In genomic region chr1:120120141-120120968, GRCm38 (mm10) we compare ENCODE assay signal across 8 mouse cellular contexts. TPM values are rescaled to one million over a fixed set of nuclear protein-coding genes. Genes with fewer than 3 reads are reported as not detected.
DNase-seq lines count a peak whose midpoint lies in the region; ATAC-seq and TF ChIP-seq lines count a peak whose summit lies in the region.

No protein-coding gene starts in this region.

- peak overlapping the region; percentile 65 for H3K9ac ChIP-seq in intestine, embryonic 15.5 days
- peak overlapping the region; percentile 75 for H3K9ac ChIP-seq in liver, embryonic 12.5 days

- TF ChIP-seq POLR2A in cortical plate, adult 2 months (IDR thresholded peaks at IDR 0.05; ENCODE audit: extremely low read depth, insufficient read depth, low read length): no peak
- TF ChIP-seq POLR2A in myocyte (IDR thresholded peaks at IDR 0.05; ENCODE audit: insufficient read length, low read depth): peak; percentile 29

- TF ChIP-seq CTCF in cortical plate, adult 2 months (IDR thresholded peaks at IDR 0.05; ENCODE audit: extremely low read depth, insufficient read depth, low read length): no peak

- peak overlapping the region; percentile 58 for H3K4me3 ChIP-seq in cortical plate, adult 2 months (ENCODE audit: insufficient read depth, low read length)
- H3K4me3 ChIP-seq in intestine, embryonic 15.5 days (replicated peaks): peak overlapping the region; percentile 63
- peak overlapping the region; percentile 68 for H3K4me3 ChIP-seq in liver, embryonic 12.5 days
- peak overlapping the region; percentile 94 for H3K4me3 ChIP-seq in myocyte

- ATAC-seq in intestine, embryonic 15.5 days: peak; percentile 75
- ATAC-seq in liver, embryonic 12.5 days: peak; percentile 62

- H3K27me3 ChIP-seq in intestine, embryonic 15.5 days (replicated peaks): no peaks in the 10 kb centered on the region
- H3K27me3 ChIP-seq in liver, embryonic 12.5 days (replicated peaks): no peaks in the 10 kb centered on the region
- no peaks in the 10 kb centered on the region for H3K27me3 ChIP-seq in myocyte (ENCODE audit: control insufficient read depth, insufficient read depth, insufficient read length)

- H3K4me2 ChIP-seq in intestine, embryonic 15.5 days (replicated peaks): peak overlapping the region; percentile 65
- H3K4me2 ChIP-seq in liver, embryonic 12.5 days: peak overlapping the region; percentile 89
- peak overlapping the region; percentile 87 for H3K4me2 ChIP-seq in myocyte (ENCODE audit: low read depth)

- H3K79me2 ChIP-seq in myocyte (ENCODE audit: control insufficient read depth, insufficient read depth): peaks cover 26% of the 10 kb centered on the region

- peak overlapping the region; percentile 20 for H3K27ac ChIP-seq in cortical plate, adult 2 months (ENCODE audit: insufficient read depth, low read length)
- peak overlapping the region; percentile 94 for H3K27ac ChIP-seq in intestine, embryonic 15.5 days
- H3K27ac ChIP-seq in liver, embryonic 12.5 days: peak overlapping the region; percentile 82

- DNase-seq in urinary bladder, adult 18-20 months (ENCODE audit: low spot score in 2 of 2): peak; percentile 35 to 50
- DNase-seq in urinary bladder, postnatal 10 days (ENCODE audit: low spot score): no peak
- peak; percentile 42 for DNase-seq in gastrocnemius, postnatal 25 days
- DNase-seq in frontal cortex, postnatal 25 days (ENCODE audit: low spot score in 2 of 2): no peak

- no peaks in the 10 kb centered on the region for H3K4me1 ChIP-seq in cortical plate, adult 2 months (ENCODE audit: control insufficient read depth, insufficient read depth, low read length)
- H3K4me1 ChIP-seq in intestine, embryonic 15.5 days (replicated peaks): peaks cover 10% of the 10 kb centered on the region; the same call in 1 of the 2 replicates
- H3K4me1 ChIP-seq in liver, embryonic 12.5 days: peaks cover 43% of the 10 kb centered on the region

- WGBS in intestine, embryonic 15.5 days: 2% methylated on average over 24 of the region's 24 CpGs
- 7% methylated on average over 24 of the region's 24 CpGs for WGBS in liver, embryonic 12.5 days (ENCODE audit: insufficient replicate concordance)

- H3K9me3 ChIP-seq in intestine, embryonic 15.5 days: no peaks in the 10 kb centered on the region
- no peaks in the 10 kb centered on the region for H3K9me3 ChIP-seq in liver, embryonic 12.5 days (replicated peaks)

- H3ac ChIP-seq in myocyte (ENCODE audit: control insufficient read depth, insufficient read length): peak overlapping the region; percentile 18

- peaks cover 9% of the 10 kb centered on the region for H3K36me3 ChIP-seq in intestine, embryonic 15.5 days
- H3K36me3 ChIP-seq in liver, embryonic 12.5 days: peaks cover 27% of the 10 kb centered on the region
- H3K36me3 ChIP-seq in myocyte (ENCODE audit: control insufficient read depth, insufficient read depth): peaks cover 10% of the 10 kb centered on the region

TF ChIP-seq in myocyte, 11 proteins besides CTCF, POLR2A, EP300 and RAD21:
- no peak for TF ChIP-seq CEBPB (IDR thresholded peaks at IDR 0.05; ENCODE audit: insufficient read depth, poor library complexity, severe bottlenecking)
- no peak for TF ChIP-seq SRF (IDR thresholded peaks at IDR 0.05; ENCODE audit: control insufficient read depth, insufficient read length, low read depth)
- peak; percentile 78 for TF ChIP-seq POLR2AphosphoS2 (IDR thresholded peaks at IDR 0.05; ENCODE audit: insufficient read length, low read depth)
- no peak for TF ChIP-seq MYOD1 (IDR thresholded peaks at IDR 0.05; ENCODE audit: control insufficient read depth in 1 of 3, insufficient read length in 2 of 3, low read depth in 2 of 3)
- TF ChIP-seq TCF12 (IDR thresholded peaks at IDR 0.05; ENCODE audit: insufficient read depth, poor library complexity, severe bottlenecking): no peak

RNA-seq across cellular contexts. Expression of gene Dbi, which starts 0.5 kb away (rescaled TPM):
- polyA plus RNA-seq in cortical plate, adult 2 months (2012; rRNA removed): 512 and 579 TPM in 2 replicates
- 100 to 1,000 TPM; 177 to 210 TPM for total RNA-seq in gastrocnemius, postnatal 25 days (2021)
- polyA plus RNA-seq in intestine, embryonic 15.5 days (2015; fragmentation: Nextera tagmentation; extraction: Ambion mirVana): 1,422 and 1,510 TPM in 2 replicates
- polyA plus RNA-seq in liver, embryonic 12.5 days (2016; fragmentation: Nextera tagmentation; extraction: Ambion mirVana): 470 and 475 TPM in 2 replicates
- polyA plus RNA-seq in myocyte (2012; fragmentation: generic; extraction: Trizol): 698 TPM

RNA-seq across cellular contexts. Expression of gene 3110009E18Rik, which starts 0.6 kb away (rescaled TPM):
- 5.2 TPM in 2 replicates for polyA plus RNA-seq in cortical plate, adult 2 months (2012; rRNA removed)
- total RNA-seq in gastrocnemius, postnatal 25 days (2021): 1 to 10 TPM; 4.9 to 5.4 TPM
- polyA plus RNA-seq in intestine, embryonic 15.5 days (2015; fragmentation: Nextera tagmentation; extraction: Ambion mirVana): 15.6 and 18.4 TPM in 2 replicates
- 12.8 and 14.3 TPM in 2 replicates for polyA plus RNA-seq in liver, embryonic 12.5 days (2016; fragmentation: Nextera tagmentation; extraction: Ambion mirVana)
- 18.2 TPM for polyA plus RNA-seq in myocyte (2012; fragmentation: generic; extraction: Trizol)

RNA-seq across cellular contexts. Expression of gene Tmem37, which starts 46.5 kb away (rescaled TPM):
- polyA plus RNA-seq in cortical plate, adult 2 months (2012; rRNA removed): 2.9 and 3.0 TPM in 2 replicates
- total RNA-seq in gastrocnemius, postnatal 25 days (2021): 10 to 100 TPM; 11.2 to 16.5 TPM
- polyA plus RNA-seq in intestine, embryonic 15.5 days (2015; fragmentation: Nextera tagmentation; extraction: Ambion mirVana): 51.3 and 66.1 TPM in 2 replicates
- polyA plus RNA-seq in liver, embryonic 12.5 days (2016; fragmentation: Nextera tagmentation; extraction: Ambion mirVana): 37.0 and 37.6 TPM in 2 replicates
- 80.4 TPM for polyA plus RNA-seq in myocyte (2012; fragmentation: generic; extraction: Trizol)

Comparison
In these comparisons a context has a peak if more than half of its experiments do, and no peak if none do; other contexts are left out.
1. DNase-seq: peak in urinary bladder, adult 18-20 months (2 of 2) and gastrocnemius, postnatal 25 days (single experiment); none in urinary bladder, postnatal 10 days (single experiment) and frontal cortex, postnatal 25 days (0 of 2).
2. H3K27ac ChIP-seq: peak in every context shown above with its lines; median percentile 94 in intestine, embryonic 15.5 days; 82 in liver, embryonic 12.5 days; 20 in cortical plate, adult 2 months.
3. Peak in every context shown above with its lines, with median percentiles within 50 percentile points of each other: H3K4me3 ChIP-seq and H3K4me2 ChIP-seq.